Mouse (Mus musculus): ENCODE measurements around the gene Rad23b. TPM values are rescaled to one million over a fixed set of nuclear protein-coding genes. Genes with fewer than 3 reads are reported as not detected.

The Rad23b gene
- polyA plus RNA-seq, 1 experiment from 2014 or later, result 58.9 TPM

DNA sequence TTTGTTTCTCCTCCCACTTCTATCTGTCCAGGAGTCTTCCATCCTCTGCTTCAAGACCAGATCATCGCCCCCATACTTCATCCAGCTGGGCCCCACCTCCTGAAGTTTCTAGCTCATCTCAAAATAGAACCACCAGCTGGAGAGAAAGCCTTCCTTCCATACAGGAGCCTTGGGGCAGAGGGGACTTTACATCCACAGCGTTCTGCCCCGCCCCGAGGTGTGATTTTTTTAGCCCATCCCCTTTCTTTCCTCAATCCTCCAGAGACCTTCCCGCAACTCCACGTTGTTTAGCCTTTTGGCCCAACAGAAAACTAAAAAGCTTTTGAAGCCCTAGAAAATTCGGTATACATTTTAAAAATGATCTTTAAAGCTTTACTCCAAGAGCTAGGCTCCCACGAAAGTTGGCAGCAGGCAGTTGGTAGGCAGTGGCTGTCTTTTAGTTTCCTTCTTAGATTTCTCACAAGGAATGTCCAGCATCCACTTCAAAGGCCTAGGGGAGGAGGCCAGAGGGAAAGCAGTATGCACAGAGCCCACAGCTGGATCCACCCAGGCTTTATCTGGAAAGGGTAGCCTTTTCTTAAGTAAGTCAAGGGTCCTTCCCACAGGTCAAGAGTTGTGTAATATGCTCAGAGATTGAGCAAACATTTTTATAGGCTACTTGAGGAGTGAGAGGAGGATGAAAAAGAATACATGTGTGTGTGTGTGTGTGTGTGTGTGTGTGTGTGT is 20.1 kb upstream of the Rad23b start:
- Histone ChIP-seq H3K4me3 (ENCODE audit: low read length) (no peak overlapping the region), H3K36me3 (ENCODE audit: control insufficient read depth, insufficient read depth) (no peaks in the 10 kb centered on the region), H3K27ac (ENCODE audit: low read length) (no peak overlapping the region), H3K4me1 (ENCODE audit: control insufficient read depth, insufficient read depth, low read length) (no peaks in the 10 kb centered on the region), H3K9ac (ENCODE audit: low read length) (no peak overlapping the region), H3K27me3 (ENCODE audit: control insufficient read depth, insufficient read depth, low read length) (no peaks in the 10 kb centered on the region), H3K4me2 (ENCODE audit: low read depth, low read length) (no peak overlapping the region), H3K9me3 (replicated peaks; ENCODE audit: control insufficient read depth, low read length) (no peaks in the 10 kb centered on the region)
- WGBS, result 66% methylated on average over 8 of the region's 8 CpGs
- ATAC-seq (replicated peaks; ENCODE audit: extremely low read depth, insufficient read depth, low FRiP score), result no peak

DNA sequence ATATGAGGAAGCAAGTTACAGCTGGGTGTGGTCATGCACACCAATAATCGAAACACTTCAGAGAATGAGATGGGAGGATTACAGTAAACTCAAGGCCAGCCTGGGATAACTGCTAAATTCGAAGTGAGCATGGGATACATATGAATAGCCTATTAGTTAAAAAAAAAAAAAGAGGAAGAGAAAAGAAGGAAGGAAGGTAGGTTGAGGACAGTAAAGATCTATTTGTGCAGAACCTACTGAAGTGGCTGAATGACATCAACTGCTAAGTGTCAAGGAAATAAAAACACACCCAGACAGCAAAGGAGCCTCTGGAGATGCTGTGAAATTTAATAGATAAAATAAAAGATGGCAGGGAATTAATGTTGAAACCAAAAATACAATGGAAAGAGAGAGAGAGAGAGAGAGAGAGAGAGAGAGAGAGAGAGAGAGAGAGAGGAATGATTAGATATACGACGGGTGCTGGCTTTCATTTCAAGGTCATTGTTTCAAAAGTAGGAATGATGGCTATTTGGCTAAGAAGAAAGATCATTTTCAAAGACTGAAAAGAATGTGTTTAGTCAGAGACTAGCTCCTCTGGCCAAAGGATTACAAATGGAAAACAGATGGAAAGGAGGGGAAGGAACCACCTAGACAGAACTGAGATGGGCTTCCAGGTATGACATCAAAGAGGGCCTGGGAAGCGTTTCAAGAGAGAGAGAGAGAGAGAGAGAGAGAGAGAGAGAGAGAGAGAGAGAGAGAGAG is 14.6 kb upstream of the Rad23b start:
- Histone ChIP-seq H3K4me2 (ENCODE audit: low read depth, low read length) (no peak overlapping the region), H3K9me3 (replicated peaks; ENCODE audit: control insufficient read depth, low read length) (no peaks in the 10 kb centered on the region), H3K27ac (ENCODE audit: low read length) (no peak overlapping the region), H3K4me1 (ENCODE audit: control insufficient read depth, insufficient read depth, low read length) (peaks cover 2% of the 10 kb centered on the region), H3K4me3 (ENCODE audit: low read length) (no peak overlapping the region), H3K27me3 (ENCODE audit: control insufficient read depth, insufficient read depth, low read length) (no peaks in the 10 kb centered on the region), H3K36me3 (ENCODE audit: control insufficient read depth, insufficient read depth) (no peaks in the 10 kb centered on the region), H3K9ac (ENCODE audit: low read length) (no peak overlapping the region)
- no peak for ATAC-seq (replicated peaks; ENCODE audit: extremely low read depth, insufficient read depth, low FRiP score)
- WGBS, result 53% methylated on average over 5 of the region's 5 CpGs

DNA sequence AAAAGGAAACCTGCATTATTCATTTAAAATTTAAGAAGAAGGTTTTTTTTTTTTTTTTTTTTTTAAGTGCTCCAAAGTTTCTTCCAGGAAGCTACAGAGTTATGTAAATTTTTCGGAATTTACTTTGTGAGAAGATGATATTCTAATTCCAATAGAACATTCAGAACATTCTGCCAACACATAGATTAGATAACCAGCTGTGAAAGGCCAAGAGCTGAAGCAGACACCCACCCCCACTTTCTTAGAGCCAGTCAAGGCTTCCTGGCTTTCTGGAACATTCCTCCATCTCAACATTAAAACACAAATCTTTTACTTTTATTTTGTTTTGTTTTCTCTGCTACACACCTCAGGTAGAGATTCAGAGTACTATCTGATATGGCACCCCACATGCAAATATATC is 10.9 kb upstream of the Rad23b start:
- no peak for ATAC-seq (replicated peaks; ENCODE audit: extremely low read depth, insufficient read depth, low FRiP score)
- no peak overlapping the region for H3K4me2 ChIP-seq (ENCODE audit: low read depth, low read length)
- H3K4me3 ChIP-seq (ENCODE audit: low read length), result no peak overlapping the region
- no peak overlapping the region for H3K9ac ChIP-seq (ENCODE audit: low read length)
- no peaks in the 10 kb centered on the region for H3K27me3 ChIP-seq (ENCODE audit: control insufficient read depth, insufficient read depth, low read length)
- WGBS, result 44% methylated on average over 1 of the region's 1 CpGs
- H3K27ac ChIP-seq (ENCODE audit: low read length), result no peak overlapping the region
- no peaks in the 10 kb centered on the region for H3K9me3 ChIP-seq (replicated peaks; ENCODE audit: control insufficient read depth, low read length)
- H3K36me3 ChIP-seq (ENCODE audit: control insufficient read depth, insufficient read depth), result no peaks in the 10 kb centered on the region
- H3K4me1 ChIP-seq (ENCODE audit: control insufficient read depth, insufficient read depth, low read length), result peaks cover 2% of the 10 kb centered on the region

DNA sequence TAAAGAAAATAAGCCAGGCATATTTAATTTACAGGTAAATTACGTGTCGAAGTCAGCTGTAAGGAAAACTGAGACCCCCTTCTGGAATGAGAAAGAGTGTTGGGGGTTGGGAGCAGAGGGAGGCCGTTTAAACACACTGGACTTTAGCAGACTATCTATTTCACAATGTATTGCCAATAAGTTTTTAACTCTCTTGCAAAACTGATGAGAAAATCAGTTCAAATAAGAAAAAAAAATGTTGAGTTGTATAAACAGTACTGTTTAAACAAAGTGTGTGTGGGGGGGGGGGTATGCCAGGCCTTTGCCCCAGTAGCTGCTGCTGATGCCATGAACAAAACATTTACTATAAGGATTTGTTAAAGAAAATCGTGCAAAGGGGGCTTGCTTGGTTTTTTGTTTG is 10.5 kb upstream of the Rad23b start:
- no peak overlapping the region for H3K9ac ChIP-seq (ENCODE audit: low read length)
- H3K36me3 ChIP-seq (ENCODE audit: control insufficient read depth, insufficient read depth), result no peaks in the 10 kb centered on the region
- ATAC-seq (replicated peaks; ENCODE audit: extremely low read depth, insufficient read depth, low FRiP score), result no peak
- H3K4me3 ChIP-seq (ENCODE audit: low read length), result no peak overlapping the region
- no peaks in the 10 kb centered on the region for H3K9me3 ChIP-seq (replicated peaks; ENCODE audit: control insufficient read depth, low read length)
- H3K4me1 ChIP-seq (ENCODE audit: control insufficient read depth, insufficient read depth, low read length), result peaks cover 2% of the 10 kb centered on the region
- no peaks in the 10 kb centered on the region for H3K27me3 ChIP-seq (ENCODE audit: control insufficient read depth, insufficient read depth, low read length)
- H3K27ac ChIP-seq (ENCODE audit: low read length), result no peak overlapping the region
- H3K4me2 ChIP-seq (ENCODE audit: low read depth, low read length), result no peak overlapping the region
- 67% methylated on average over 4 of the region's 4 CpGs for WGBS

DNA sequence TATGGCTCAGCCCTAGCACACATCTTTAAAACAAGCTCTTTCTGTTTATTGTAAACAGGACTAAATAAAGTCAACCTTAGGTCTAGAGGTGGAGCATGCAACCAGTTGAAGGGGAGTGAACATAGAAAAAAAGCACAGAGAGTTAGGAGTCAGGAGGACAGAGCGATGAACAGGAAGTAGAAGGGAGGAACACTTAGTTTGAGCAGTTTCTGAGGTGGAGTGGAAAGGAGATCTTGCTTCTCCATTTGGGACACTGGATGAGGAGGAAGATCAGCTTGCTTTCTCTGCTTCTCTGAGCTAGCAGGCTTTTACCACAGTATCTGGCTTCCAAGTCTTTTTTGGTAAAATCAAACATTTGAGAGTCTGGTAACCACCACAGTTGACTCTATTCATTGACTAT is 8.0 kb upstream of the Rad23b start:
- Histone ChIP-seq H3K4me1 (ENCODE audit: control insufficient read depth, insufficient read depth, low read length) (peaks cover 2% of the 10 kb centered on the region), H3K4me2 (ENCODE audit: low read depth, low read length) (no peak overlapping the region), H3K9me3 (replicated peaks; ENCODE audit: control insufficient read depth, low read length) (no peaks in the 10 kb centered on the region), H3K36me3 (ENCODE audit: control insufficient read depth, insufficient read depth) (no peaks in the 10 kb centered on the region), H3K9ac (ENCODE audit: low read length) (no peak overlapping the region), H3K27me3 (ENCODE audit: control insufficient read depth, insufficient read depth, low read length) (no peaks in the 10 kb centered on the region), H3K27ac (ENCODE audit: low read length) (no peak overlapping the region), H3K4me3 (ENCODE audit: low read length) (no peak overlapping the region)
- no peak for ATAC-seq (replicated peaks; ENCODE audit: extremely low read depth, insufficient read depth, low FRiP score)
- 91% methylated on average over 1 of the region's 1 CpGs for WGBS

DNA sequence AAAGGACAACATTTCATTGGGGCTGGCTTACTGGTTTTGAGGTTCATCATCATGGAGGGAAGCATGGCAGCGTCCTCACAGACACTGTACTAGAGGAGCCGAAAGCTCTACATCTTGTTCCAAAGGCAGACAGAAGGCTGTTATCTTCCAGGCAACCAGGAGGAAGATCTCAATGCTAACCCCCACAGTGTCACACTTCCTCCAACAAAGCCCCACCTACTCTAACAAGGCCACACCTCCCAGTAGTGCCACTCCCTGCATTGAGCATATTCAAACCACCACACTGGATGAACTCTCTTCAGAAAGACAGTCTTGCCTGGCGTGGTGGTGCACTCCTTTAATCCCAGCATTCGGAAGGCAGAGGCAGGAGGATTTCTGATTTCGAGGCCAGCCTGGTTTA is 7.2 kb upstream of the Rad23b start:
- no peaks in the 10 kb centered on the region for H3K9me3 ChIP-seq (replicated peaks; ENCODE audit: control insufficient read depth, low read length)
- H3K27ac ChIP-seq (ENCODE audit: low read length), result no peak overlapping the region
- no peak overlapping the region for H3K9ac ChIP-seq (ENCODE audit: low read length)
- no peaks in the 10 kb centered on the region for H3K27me3 ChIP-seq (ENCODE audit: control insufficient read depth, insufficient read depth, low read length)
- 92% methylated on average over 5 of the region's 5 CpGs for WGBS
- H3K36me3 ChIP-seq (ENCODE audit: control insufficient read depth, insufficient read depth), result no peaks in the 10 kb centered on the region
- no peak overlapping the region for H3K4me2 ChIP-seq (ENCODE audit: low read depth, low read length)
- no peak overlapping the region for H3K4me3 ChIP-seq (ENCODE audit: low read length)
- peaks cover 2% of the 10 kb centered on the region for H3K4me1 ChIP-seq (ENCODE audit: control insufficient read depth, insufficient read depth, low read length)
- no peak for ATAC-seq (replicated peaks; ENCODE audit: extremely low read depth, insufficient read depth, low FRiP score)

DNA sequence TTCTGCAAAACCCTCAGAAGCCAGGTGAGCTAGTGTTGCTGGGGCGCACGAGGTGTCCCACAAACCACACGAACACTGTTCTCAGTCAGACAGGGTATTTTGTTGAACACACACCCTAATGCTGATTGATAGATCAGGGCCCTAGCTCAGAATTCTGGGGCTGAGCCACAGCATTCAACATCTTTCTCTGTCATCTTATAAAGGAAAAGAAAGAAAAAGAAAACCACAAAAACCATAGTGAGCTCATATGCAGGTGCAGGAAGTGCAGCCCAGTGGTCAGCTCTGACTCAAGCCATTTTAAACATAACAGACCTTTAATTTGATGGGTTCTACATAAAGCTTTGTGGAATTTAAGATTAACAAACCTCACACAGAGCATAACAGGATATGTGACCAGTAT is 6.6 kb upstream of the Rad23b start:
- H3K27ac ChIP-seq (ENCODE audit: low read length), result no peak overlapping the region
- no peak overlapping the region for H3K4me2 ChIP-seq (ENCODE audit: low read depth, low read length)
- H3K9me3 ChIP-seq (replicated peaks; ENCODE audit: control insufficient read depth, low read length), result no peaks in the 10 kb centered on the region
- ATAC-seq (replicated peaks; ENCODE audit: extremely low read depth, insufficient read depth, low FRiP score), result peak; percentile 66; the same call in 1 of the 2 replicates
- peaks cover 2% of the 10 kb centered on the region for H3K4me1 ChIP-seq (ENCODE audit: control insufficient read depth, insufficient read depth, low read length)
- H3K4me3 ChIP-seq (ENCODE audit: low read length), result no peak overlapping the region
- WGBS, result 90% methylated on average over 3 of the region's 3 CpGs
- no peak overlapping the region for H3K9ac ChIP-seq (ENCODE audit: low read length)
- H3K27me3 ChIP-seq (ENCODE audit: control insufficient read depth, insufficient read depth, low read length), result no peaks in the 10 kb centered on the region
- H3K36me3 ChIP-seq (ENCODE audit: control insufficient read depth, insufficient read depth), result no peaks in the 10 kb centered on the region

DNA sequence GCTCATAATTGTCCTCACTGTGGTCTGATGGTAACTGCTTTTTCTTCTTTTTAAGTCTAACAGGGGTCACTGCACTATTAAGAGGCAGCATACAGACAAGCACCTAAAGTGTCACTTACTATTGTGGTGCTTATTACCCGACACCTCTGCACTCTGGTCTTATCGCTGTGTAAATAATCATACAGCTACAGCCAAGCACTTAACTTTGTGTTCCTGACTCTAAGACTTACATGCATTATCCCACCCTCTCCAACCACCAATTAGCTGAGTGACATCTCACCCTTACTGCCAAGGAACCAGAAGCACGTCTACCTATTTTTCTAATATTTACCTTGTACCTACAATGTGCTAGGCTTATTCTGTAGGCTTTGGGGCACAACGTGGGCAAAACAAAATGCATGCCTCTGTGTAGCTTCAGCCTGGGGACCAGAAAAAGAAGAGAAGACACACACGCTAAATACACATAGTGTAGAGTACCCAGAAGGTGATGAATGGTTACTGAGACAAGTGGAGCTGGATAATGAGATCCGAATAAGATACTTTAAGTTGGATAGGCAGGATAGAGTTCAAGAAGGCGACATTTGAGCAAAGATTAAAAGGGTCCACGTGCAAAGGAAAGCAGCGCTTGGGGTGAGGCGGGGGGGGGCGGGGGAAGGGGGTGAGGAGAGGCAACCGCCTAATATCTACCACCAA is 938 bp upstream of the Rad23b start:
- peak overlapping the region; percentile 92 for H3K4me2 ChIP-seq (ENCODE audit: low read depth, low read length)
- ATAC-seq (replicated peaks; ENCODE audit: extremely low read depth, insufficient read depth, low FRiP score), result no peak
- H3K4me1 ChIP-seq (ENCODE audit: control insufficient read depth, insufficient read depth, low read length), result peaks cover 23% of the 10 kb centered on the region

More for the DNA sequence above, 938 bp upstream of the Rad23b start:
- Histone ChIP-seq H3K9ac (ENCODE audit: low read length) (peak overlapping the region; percentile 76), H3K36me3 (ENCODE audit: control insufficient read depth, insufficient read depth) (no peaks in the 10 kb centered on the region), H3K4me3 (ENCODE audit: low read length) (peak overlapping the region; percentile 59), H3K27ac (ENCODE audit: low read length) (peak overlapping the region; percentile 90), H3K27me3 (ENCODE audit: control insufficient read depth, insufficient read depth, low read length) (no peaks in the 10 kb centered on the region), H3K9me3 (replicated peaks; ENCODE audit: control insufficient read depth, low read length) (no peaks in the 10 kb centered on the region)
- 6% methylated on average over 11 of the region's 12 CpGs for WGBS

Measured in heart, embryonic 16.5 days (tissue).